Mouse (Mus musculus) layer of hippocampus, postnatal 14 days (tissue): ENCODE results near the gene Plcd1. TPM values are rescaled to one million over a fixed set of nuclear protein-coding genes. Genes with fewer than 3 reads are reported as not detected.
A peak's percentile ranks its signal among the peaks of the same experiment; 100 is the strongest.

Source experiments
- DNase-seq, 2 experiments: peaks; one replicate each; pipeline ENCODE4 v3.0.0; 2021 to 2022; ENCODE audit warnings: low spot score in 2 of 2, mixed read lengths in 1 of 2
- total RNA-seq, 2 experiments: library from RNA; stranded (reverse); gene quantifications; 2 replicates each; pipeline ENCODE4 v1.2.3; 2021

The Plcd1 gene
- total RNA-seq, 2 experiments from 2014 or later, result 11.4 to 11.9 TPM

GRCm38 (mm10) chr9:119060701-119061100 is 32.6 kb downstream of the Plcd1 start:
- no peak for DNase-seq

DNA sequence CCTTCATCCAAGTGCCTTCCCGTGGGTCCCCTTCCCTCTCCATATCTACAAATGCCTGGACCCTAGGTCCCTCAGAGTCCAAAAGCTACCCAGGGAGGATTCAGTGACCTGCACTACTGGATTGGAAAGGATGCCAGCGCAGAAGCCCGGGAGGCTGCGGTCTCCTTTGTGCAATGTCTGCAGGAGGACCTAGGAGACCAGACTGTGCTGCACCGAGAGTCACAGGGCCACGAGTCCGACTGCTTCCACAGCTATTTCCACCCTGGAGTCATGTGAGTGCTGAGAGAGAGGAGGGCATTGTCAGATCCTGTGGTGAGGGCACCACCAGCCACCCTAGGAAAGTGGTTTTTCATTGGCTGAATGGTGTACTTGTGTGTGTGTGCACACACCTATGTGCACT is 35.1 kb downstream of the Plcd1 start:
- DNase-seq, result no peak

DNA sequence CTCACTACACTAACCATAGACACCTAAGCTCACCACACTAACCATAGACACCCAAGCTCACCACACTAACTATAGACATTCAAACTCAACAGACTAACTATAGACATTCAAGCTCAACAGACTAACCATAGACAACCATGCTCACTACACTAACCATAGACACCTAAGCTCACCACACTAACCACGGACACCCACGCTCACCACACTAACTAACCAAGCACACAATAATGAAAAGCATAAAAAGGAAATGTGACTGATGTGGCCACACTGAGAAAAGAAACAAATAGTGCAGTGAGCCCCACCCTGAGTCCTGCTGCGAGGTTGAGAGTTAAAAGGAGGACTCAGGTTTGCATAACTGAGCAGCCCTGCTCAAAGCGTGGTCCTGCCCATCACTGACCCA is 38.0 kb downstream of the Plcd1 start:
- DNase-seq, result no peak

GRCm38 (mm10) chr9:119053964-119054576 is 39.2 kb downstream of the Plcd1 start:
- DNase-seq, result no peak

DNA sequence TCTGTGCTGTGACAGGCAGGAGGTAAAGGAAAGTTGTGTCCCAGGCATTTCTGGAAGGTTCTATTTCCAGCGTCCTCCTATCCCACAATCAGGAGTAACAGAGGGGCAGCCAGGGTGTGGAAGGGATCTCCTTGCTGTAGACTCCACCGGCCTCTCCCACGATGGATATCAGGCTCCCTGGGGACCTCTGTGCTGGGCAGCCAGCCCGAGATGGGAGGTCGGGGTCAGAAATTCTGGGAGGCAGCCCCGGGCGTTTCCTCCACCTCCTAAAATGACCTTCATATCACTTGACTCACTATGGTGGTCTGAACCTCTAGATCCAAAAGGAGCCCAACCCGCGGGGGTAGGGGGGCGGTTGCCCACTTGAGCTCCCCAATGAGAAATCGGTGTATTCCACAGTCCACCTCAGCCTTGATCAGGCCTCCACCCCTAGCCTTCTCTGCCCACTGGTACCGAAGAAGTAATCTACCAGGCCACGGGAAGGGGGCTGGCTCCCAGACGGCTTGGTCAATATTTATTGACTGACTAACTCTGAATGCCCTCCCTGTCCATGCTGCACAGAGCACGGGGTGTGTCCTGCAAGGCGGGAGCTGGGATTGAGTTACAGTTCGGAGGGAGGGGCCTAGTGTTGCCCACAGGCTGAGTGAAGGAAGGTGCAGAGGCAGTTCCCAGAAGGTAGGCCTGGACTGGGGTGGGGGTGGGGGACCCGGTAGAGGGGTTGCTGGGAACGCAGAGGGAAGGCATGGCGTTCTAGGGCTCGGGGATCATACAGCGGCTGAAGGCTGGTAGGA is 41.0 kb downstream of the Plcd1 start, which contains the start of gene Vill:
Gene Vill, plus strand, starts transcription at position 625 of the 791 bp plus-strand sequence.
- no peak for DNase-seq

GRCm38 (mm10) chr9:119051158-119051557 is 42.1 kb downstream of the Plcd1 start:
- DNase-seq, result no peak

- no peak for DNase-seq
Observed at GRCm38 (mm10) chr9:119048182-119048903, 45.0 kb downstream of the Plcd1 start.

GRCm38 (mm10) chr9:119040101-119040775 is 53.1 kb downstream of the Plcd1 start:
- DNase-seq, result no peak

DNA sequence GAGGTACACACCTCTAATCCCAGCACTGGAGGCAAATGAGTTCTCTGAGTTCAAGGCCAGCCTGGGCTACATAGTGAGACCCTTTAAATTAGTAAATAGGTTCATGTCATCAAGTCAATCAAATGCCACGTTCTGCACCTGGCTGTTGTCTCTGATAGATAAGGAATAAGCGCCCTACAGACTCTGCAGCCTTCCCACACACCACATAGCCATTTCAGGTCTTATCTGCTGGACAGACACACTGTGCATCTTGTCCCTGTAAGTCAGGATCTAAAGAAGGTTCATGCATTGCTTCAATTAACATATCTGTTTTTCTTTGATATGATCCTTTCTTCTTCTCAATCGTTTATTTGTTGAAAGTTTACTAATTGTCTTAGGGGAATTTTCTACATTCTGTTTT is 54.7 kb downstream of the Plcd1 start:
- DNase-seq, result no peak

- no peak for DNase-seq
Observed at GRCm38 (mm10) chr9:119037076-119037730, 56.1 kb downstream of the Plcd1 start.

DNA sequence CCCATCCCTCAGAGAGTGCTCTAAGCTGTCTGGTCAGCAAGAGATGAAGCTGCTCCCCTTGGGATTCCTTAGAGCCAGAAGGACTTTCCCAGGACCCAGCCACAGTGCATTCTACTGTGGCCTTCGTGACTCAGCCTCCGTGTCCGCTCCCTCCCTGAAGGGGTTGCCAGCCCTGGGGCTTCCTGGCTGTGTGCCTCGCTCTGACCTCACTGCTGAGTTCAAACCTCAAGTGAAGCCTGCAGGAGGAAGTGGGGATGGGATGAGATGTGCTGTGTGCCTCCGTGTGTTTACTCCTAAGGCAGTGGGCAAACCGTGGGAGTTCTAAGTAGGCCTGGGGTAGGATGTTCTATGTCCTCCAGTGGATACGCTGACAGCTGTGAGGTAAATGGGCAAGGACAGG is 57.5 kb downstream of the Plcd1 start:
- no peak for DNase-seq

DNA sequence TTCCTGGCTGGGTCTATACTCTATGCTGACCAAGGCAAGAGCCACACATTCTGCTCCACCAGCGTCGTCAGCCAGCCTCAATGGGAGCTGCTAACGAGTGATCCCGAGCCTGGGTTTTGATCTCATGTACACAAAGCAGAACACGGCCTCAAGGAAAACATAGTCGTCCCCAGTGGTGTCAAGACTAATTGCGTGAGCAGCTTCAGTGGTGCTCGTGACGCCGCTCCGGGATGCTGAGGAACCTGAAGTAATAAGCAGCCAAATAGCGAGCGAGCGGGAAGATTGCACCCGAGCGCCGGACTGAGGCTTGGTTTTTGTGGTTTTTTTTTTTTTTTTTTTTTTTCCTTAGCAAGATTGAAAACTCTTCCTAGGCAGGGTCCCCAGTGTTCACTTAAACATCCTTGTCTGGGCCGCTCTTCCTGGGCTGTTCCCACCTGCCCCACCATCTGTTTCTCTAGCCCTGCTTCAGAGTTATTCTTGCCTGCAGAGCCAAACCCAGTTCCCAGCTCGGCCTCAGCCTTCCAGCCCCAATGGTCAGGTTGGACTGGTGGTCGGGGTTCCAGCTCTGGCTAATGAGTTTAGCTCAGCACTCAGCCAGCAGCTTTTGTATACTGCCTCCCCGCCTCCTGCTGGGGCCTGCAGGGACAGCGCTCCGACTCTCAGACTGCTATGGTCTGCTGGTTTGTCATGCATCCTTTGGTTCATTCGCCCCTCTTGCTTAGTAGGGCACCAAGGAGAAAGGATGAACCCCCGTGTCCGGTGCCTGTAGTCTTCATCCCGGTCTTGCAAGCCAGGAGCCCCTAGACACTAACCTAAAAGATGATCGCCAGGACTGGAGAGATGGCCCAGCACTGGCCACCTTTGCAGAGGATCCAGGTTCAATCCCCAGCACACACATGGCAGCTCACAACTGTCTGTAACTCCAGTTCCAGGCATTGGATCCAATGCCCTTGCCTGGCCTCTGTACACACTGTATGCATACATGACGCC is 58.3 kb downstream of the Plcd1 start:
- DNase-seq, result no peak

- no peak for DNase-seq
Observed at GRCm38 (mm10) chr9:119034069-119034468, 59.2 kb downstream of the Plcd1 start.

DNA sequence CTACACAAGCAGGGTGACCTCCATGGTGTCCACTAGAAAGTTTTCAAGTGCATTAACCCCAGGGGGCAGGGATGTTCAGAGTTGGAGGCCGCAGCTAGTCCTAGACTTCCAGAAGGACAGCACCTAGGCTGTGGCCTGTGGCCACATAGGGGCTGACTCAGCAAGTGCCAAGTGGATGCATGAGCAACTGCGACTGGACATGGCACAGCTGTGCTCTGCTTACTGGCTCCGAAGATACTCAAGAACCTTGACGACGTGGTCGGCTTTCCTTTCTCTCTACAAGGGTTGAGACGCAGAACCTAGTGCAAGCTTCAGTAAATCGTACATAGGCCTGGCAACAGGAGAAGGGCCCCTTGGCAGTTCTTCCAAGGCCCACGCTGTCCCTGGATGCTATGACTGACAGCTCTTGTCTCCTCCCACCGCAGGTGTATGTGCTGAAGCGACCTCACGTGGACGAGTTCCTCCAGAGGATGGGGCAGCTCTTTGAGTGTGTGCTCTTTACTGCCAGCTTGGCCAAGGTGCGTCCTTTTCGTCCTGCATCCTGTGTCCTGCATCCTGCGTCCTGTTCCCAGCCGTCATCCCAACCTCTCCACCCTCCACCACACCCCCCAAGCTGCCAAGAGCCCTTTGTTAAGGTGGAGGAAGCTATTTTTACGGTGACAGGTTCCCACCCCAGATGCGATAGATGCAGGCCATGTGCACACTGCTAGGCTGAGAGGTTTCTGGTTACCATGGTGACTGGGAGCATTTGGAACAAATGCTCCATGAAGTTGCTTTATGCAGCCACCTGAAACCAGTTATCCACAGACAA is 60.0 kb downstream of the Plcd1 start:
- peak in 1 of 2 experiments; percentile 59 for DNase-seq

DNA sequence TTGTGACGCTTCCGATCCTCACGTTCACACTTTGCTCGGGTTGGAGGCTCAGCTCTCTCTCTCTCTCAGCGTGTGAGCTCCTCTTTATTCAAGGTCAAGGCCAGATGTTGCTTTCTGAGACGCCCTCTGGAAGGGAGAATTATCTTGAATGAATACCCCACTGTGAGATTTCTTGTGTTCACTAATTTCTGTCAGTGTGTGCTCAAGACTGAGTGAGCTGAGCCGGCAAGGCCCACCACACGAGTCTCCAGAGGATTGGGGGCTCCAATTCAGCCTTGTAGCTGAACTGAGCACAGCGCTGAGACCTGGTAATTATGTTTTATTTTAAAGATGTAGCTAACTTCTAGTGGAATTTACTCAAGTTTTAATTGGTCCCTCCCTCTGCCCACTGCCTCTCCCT is 60.8 kb downstream of the Plcd1 start:
- DNase-seq, result no peak

DNA sequence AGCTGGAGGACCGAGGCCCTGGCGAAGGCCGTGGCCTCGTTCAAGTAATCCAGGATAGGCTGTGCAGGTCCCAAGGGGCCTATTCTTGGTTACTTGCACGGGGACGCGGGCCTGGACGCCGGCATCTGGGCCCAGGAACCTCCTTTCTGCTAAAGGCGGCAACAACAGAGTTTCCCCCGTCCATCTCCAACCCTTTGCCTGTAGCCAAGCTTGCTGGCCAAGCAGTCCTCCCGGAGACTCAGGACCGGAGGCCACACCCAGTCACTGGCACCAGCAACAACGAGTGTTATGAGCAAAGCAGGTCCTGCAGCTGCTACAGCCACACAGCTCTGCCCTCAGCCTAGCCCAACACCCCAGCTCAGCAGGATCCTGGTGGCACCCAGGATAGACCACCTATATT is 61.5 kb downstream of the Plcd1 start:
- DNase-seq, result no peak

DNA sequence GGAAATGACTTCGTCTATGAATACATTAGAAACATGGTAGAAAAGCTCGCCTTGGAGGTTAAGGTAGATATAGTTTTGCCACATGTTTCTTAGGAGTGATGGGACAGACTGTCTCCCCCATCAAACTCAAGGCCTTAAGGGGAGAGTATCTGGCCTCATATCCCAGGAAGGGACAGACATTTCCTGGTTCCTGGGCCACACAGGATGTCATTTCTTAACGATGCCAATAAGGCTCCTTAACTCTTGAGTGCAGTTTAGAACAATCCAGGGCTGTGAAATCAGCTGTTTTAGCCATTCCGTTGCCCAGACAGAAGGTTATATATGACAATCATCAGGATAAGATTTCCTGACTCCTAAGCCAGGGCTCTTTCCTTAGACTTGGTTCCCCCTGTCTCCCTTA is 62.3 kb downstream of the Plcd1 start:
- no peak for DNase-seq

- peak; percentile 66 to 70 for DNase-seq
Observed at GRCm38 (mm10) chr9:119029568-119029967, 63.7 kb downstream of the Plcd1 start.
